Mouse (Mus musculus) ES-Bruce4 (cell line): ENCODE data around the gene Rsg1.

Source experiments
- CTCF ChIP-seq: IDR thresholded peaks from one replicate; pipeline ENCODE4 v1.8.1; 2011; ENCODE audit warnings: low read depth, low read length
- EP300 ChIP-seq: IDR thresholded peaks from 2 replicates; pipeline ENCODE4 v1.6.1; 2011; ENCODE audit warnings: low read depth, low read length; ENCODE audit not compliant: insufficient read depth
- POLR2A ChIP-seq: IDR thresholded peaks from one replicate; pipeline ENCODE4 v1.8.1; 2011; ENCODE audit warnings: low read length; ENCODE audit not compliant: insufficient read depth

GRCm38 (mm10) chr4:141254234-141254633, 40.5 kb downstream of the Rsg1 start:
- TF ChIP-seq CTCF = no peak
- no peak for TF ChIP-seq POLR2A
- TF ChIP-seq EP300 = no peak
